Mouse (Mus musculus): ENCODE measurements around the gene Reep1.
A peak's percentile ranks its signal among the peaks of the same experiment; 100 is the strongest.

The Reep1 gene

GRCm38 (mm10) chr6:71737202-71737601, 29.8 kb downstream of the Reep1 start:
- no peak for DNase-seq (ENCODE audit: low spot score in 2 of 2)

GRCm38 (mm10) chr6:71738611-71739010, 31.2 kb downstream of the Reep1 start:
- no peak for DNase-seq (ENCODE audit: low spot score in 2 of 2)

- no peak for DNase-seq (ENCODE audit: low spot score in 2 of 2)
These were observed 33.6 kb downstream of the Reep1 start for GRCm38 (mm10) chr6:71740921-71741320.

- DNase-seq (ENCODE audit: low spot score in 2 of 2), result no peak
These were observed 34.8 kb downstream of the Reep1 start for GRCm38 (mm10) chr6:71741998-71742636.

GRCm38 (mm10) chr6:71744934-71745333, 37.6 kb downstream of the Reep1 start:
- no peak for DNase-seq (ENCODE audit: low spot score in 2 of 2)

GRCm38 (mm10) chr6:71745482-71746234, 38.3 kb downstream of the Reep1 start:
- DNase-seq (ENCODE audit: low spot score in 2 of 2), result no peak

- DNase-seq (ENCODE audit: low spot score in 2 of 2), result no peak
These were observed 38.9 kb downstream of the Reep1 start for GRCm38 (mm10) chr6:71746246-71746645.

GRCm38 (mm10) chr6:71746846-71747245, 39.5 kb downstream of the Reep1 start:
- DNase-seq (ENCODE audit: low spot score in 2 of 2), result no peak

- DNase-seq (ENCODE audit: low spot score in 2 of 2), result no peak
These were observed 44.2 kb downstream of the Reep1 start for GRCm38 (mm10) chr6:71751602-71752001.

- peak; percentile 55 to 66 for DNase-seq (ENCODE audit: low spot score in 2 of 2)
These were observed 45.6 kb downstream of the Reep1 start for GRCm38 (mm10) chr6:71752791-71753464.

- peak; percentile 40 to 70 for DNase-seq (ENCODE audit: low spot score in 2 of 2)
These were observed 49.9 kb downstream of the Reep1 start for GRCm38 (mm10) chr6:71757039-71757894.

- no peak for DNase-seq (ENCODE audit: low spot score in 2 of 2)
These were observed 51.4 kb downstream of the Reep1 start for GRCm38 (mm10) chr6:71758780-71759179.

- DNase-seq (ENCODE audit: low spot score in 2 of 2), result no peak
These were observed 52.7 kb downstream of the Reep1 start for GRCm38 (mm10) chr6:71760073-71760472.

GRCm38 (mm10) chr6:71767761-71768160, 60.4 kb downstream of the Reep1 start:
- no peak for DNase-seq (ENCODE audit: low spot score in 2 of 2)

GRCm38 (mm10) chr6:71769901-71770690, 62.7 kb downstream of the Reep1 start:
- no peak for DNase-seq (ENCODE audit: low spot score in 2 of 2)

- DNase-seq (ENCODE audit: low spot score in 2 of 2), result no peak
These were observed 63.5 kb downstream of the Reep1 start for GRCm38 (mm10) chr6:71770856-71771255.

- no peak for DNase-seq (ENCODE audit: low spot score in 2 of 2)
These were observed 63.9 kb downstream of the Reep1 start for GRCm38 (mm10) chr6:71771282-71771681.

GRCm38 (mm10) chr6:71772156-71772555, 64.8 kb downstream of the Reep1 start:
- DNase-seq (ENCODE audit: low spot score in 2 of 2), result peak; percentile 44 to 67

- no peak for DNase-seq (ENCODE audit: low spot score in 2 of 2)
These were observed 65.4 kb downstream of the Reep1 start for GRCm38 (mm10) chr6:71772636-71773208.

- no peak for DNase-seq (ENCODE audit: low spot score in 2 of 2)
These were observed 70.7 kb downstream of the Reep1 start for GRCm38 (mm10) chr6:71778016-71778415.

GRCm38 (mm10) chr6:71779831-71780230, 72.5 kb downstream of the Reep1 start:
- no peak for DNase-seq (ENCODE audit: low spot score in 2 of 2)
